Mouse (Mus musculus): Measurements from ENCODE around the gene Gm3095.
"Not testable (repeated sequence)": the region's sequence is repeated elsewhere in the genome, so short reads cannot be mapped to it uniquely, and the experiment has no call there.

GRCm38 (mm10) chr14:3998094-3998493, 34.7 kb downstream of the Gm3095 start, which contains the start of gene Gm3099:
- not testable (repeated sequence) for TF ChIP-seq CTCF (IDR thresholded peaks at IDR 0.05; ENCODE audit: low read depth, low read length); POLR2A (IDR thresholded peaks at IDR 0.05; ENCODE audit: extremely low read depth, insufficient read depth, low read length)

Data from liver, adult 2 months (tissue).